Mouse (Mus musculus): ENCODE data around the gene Dgki. TPM values are rescaled to one million over a fixed set of nuclear protein-coding genes. Genes with fewer than 3 reads are reported as not detected.

Dgki gene
- polyA plus RNA-seq, 1 experiment from 2014 or later: 0.18 TPM

DNA sequence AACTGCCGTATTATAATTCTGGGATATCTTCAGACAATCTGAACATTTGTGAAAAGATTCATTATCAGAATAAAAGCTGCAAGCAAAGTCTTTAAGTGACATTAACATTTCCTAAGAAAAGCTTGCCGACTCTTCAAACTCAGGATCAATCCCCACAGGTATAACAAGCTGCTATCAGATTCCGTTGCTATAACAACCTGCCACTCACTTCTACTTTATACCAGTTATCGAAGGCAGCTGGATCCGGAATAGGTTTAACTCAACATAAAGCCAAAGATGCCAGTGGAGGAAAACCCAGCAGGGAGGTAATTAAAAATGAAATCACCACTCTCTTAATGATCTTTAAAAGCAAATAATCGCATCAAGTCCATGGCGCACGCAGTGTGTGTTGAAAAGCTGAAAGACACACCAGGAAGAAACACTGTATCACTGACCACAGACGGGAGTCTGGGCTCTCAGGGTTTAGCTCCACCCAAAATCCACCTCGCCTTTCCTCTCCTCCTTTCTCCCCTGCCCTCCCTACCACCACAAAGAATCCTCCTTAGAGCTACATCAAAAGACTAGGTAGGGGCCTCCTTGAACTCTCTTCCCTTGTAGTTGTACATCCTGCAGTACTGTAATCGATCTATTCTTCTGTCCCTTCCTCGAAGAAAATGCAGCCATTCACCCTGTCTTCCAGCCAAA, 128.7 kb downstream of the Dgki start:
- DNase-seq (ENCODE audit: low spot score) (no peak), ATAC-seq (replicated peaks; ENCODE audit: low FRiP score) (no peak)
- H3K9me3 ChIP-seq (ENCODE audit: control insufficient read depth, low read length): no peaks in the 10 kb centered on the region
- no peak overlapping the region for H3K9ac ChIP-seq (ENCODE audit: low read depth, low read length)
- H3K4me1 ChIP-seq (replicated peaks; ENCODE audit: control insufficient read depth, insufficient read depth, low read length): no peaks in the 10 kb centered on the region
- WGBS: 78% methylated on average over 12 of the region's 12 CpGs
- no peak overlapping the region for H3K4me2 ChIP-seq
- no peak overlapping the region for H3K27ac ChIP-seq (ENCODE audit: low read depth, low read length)
- no peaks in the 10 kb centered on the region for H3K36me3 ChIP-seq (ENCODE audit: control insufficient read depth, insufficient read depth, low read length)
- H3K27me3 ChIP-seq (replicated peaks; ENCODE audit: control insufficient read depth, insufficient read depth, low read length): no peaks in the 10 kb centered on the region
- no peak overlapping the region for H3K4me3 ChIP-seq (ENCODE audit: low read depth, low read length)

- Histone ChIP-seq H3K27me3 (replicated peaks; ENCODE audit: control insufficient read depth, insufficient read depth, low read length) (no peaks in the 10 kb centered on the region), H3K9ac (ENCODE audit: low read depth, low read length) (no peak overlapping the region), H3K36me3 (ENCODE audit: control insufficient read depth, insufficient read depth, low read length) (no peaks in the 10 kb centered on the region), H3K4me1 (replicated peaks; ENCODE audit: control insufficient read depth, insufficient read depth, low read length) (no peaks in the 10 kb centered on the region), H3K4me3 (ENCODE audit: low read depth, low read length) (no peak overlapping the region), H3K4me2 (no peak overlapping the region), H3K9me3 (ENCODE audit: control insufficient read depth, low read length) (no peaks in the 10 kb centered on the region), H3K27ac (ENCODE audit: low read depth, low read length) (no peak overlapping the region)
- 61% methylated on average over 3 of the region's 3 CpGs for WGBS
- ATAC-seq (replicated peaks; ENCODE audit: low FRiP score) (no peak), DNase-seq (ENCODE audit: low spot score) (no peak)
Observed at GRCm38 (mm10) chr6:37158880-37159279, 141.1 kb downstream of the Dgki start.

- WGBS: 92% methylated on average over 1 of the region's 1 CpGs
- H3K27ac ChIP-seq (ENCODE audit: low read depth, low read length): no peak overlapping the region
- no peak overlapping the region for H3K4me2 ChIP-seq
- H3K27me3 ChIP-seq (replicated peaks; ENCODE audit: control insufficient read depth, insufficient read depth, low read length): no peaks in the 10 kb centered on the region
- no peak overlapping the region for H3K4me3 ChIP-seq (ENCODE audit: low read depth, low read length)
- no peaks in the 10 kb centered on the region for H3K4me1 ChIP-seq (replicated peaks; ENCODE audit: control insufficient read depth, insufficient read depth, low read length)
- no peaks in the 10 kb centered on the region for H3K36me3 ChIP-seq (ENCODE audit: control insufficient read depth, insufficient read depth, low read length)
- DNase-seq (ENCODE audit: low spot score) (no peak), ATAC-seq (replicated peaks; ENCODE audit: low FRiP score) (no peak)
- no peaks in the 10 kb centered on the region for H3K9me3 ChIP-seq (ENCODE audit: control insufficient read depth, low read length)
- no peak overlapping the region for H3K9ac ChIP-seq (ENCODE audit: low read depth, low read length)
Observed at GRCm38 (mm10) chr6:37154051-37154450, 145.9 kb downstream of the Dgki start.

- no peak overlapping the region for H3K4me2 ChIP-seq
- no peaks in the 10 kb centered on the region for H3K36me3 ChIP-seq (ENCODE audit: control insufficient read depth, insufficient read depth, low read length)
- no peak overlapping the region for H3K4me3 ChIP-seq (ENCODE audit: low read depth, low read length)
- no peak overlapping the region for H3K9ac ChIP-seq (ENCODE audit: low read depth, low read length)
- no peaks in the 10 kb centered on the region for H3K9me3 ChIP-seq (ENCODE audit: control insufficient read depth, low read length)
- no peaks in the 10 kb centered on the region for H3K4me1 ChIP-seq (replicated peaks; ENCODE audit: control insufficient read depth, insufficient read depth, low read length)
- no peak for ATAC-seq (replicated peaks; ENCODE audit: low FRiP score)
- H3K27ac ChIP-seq (ENCODE audit: low read depth, low read length): no peak overlapping the region
- H3K27me3 ChIP-seq (replicated peaks; ENCODE audit: control insufficient read depth, insufficient read depth, low read length): no peaks in the 10 kb centered on the region
- no peak for DNase-seq (ENCODE audit: low spot score)
- WGBS: 64% methylated on average over 2 of the region's 2 CpGs
Observed at GRCm38 (mm10) chr6:37150483-37150882, 149.5 kb downstream of the Dgki start.

GRCm38 (mm10) chr6:37150038-37150437, 149.9 kb downstream of the Dgki start:
- no peak for ATAC-seq (replicated peaks; ENCODE audit: low FRiP score)
- Histone ChIP-seq H3K9ac (ENCODE audit: low read depth, low read length) (no peak overlapping the region), H3K4me1 (replicated peaks; ENCODE audit: control insufficient read depth, insufficient read depth, low read length) (no peaks in the 10 kb centered on the region), H3K27me3 (replicated peaks; ENCODE audit: control insufficient read depth, insufficient read depth, low read length) (no peaks in the 10 kb centered on the region), H3K4me3 (ENCODE audit: low read depth, low read length) (no peak overlapping the region), H3K36me3 (ENCODE audit: control insufficient read depth, insufficient read depth, low read length) (no peaks in the 10 kb centered on the region), H3K9me3 (ENCODE audit: control insufficient read depth, low read length) (no peaks in the 10 kb centered on the region), H3K4me2 (no peak overlapping the region), H3K27ac (ENCODE audit: low read depth, low read length) (no peak overlapping the region)
- 64% methylated on average over 4 of the region's 4 CpGs for WGBS
- no peak for DNase-seq (ENCODE audit: low spot score)

GRCm38 (mm10) chr6:37149196-37149595, 150.8 kb downstream of the Dgki start:
- no peak overlapping the region for H3K27ac ChIP-seq (ENCODE audit: low read depth, low read length)
- WGBS: 83% methylated on average over 6 of the region's 6 CpGs
- ATAC-seq (replicated peaks; ENCODE audit: low FRiP score) (no peak), DNase-seq (ENCODE audit: low spot score) (no peak)
- no peaks in the 10 kb centered on the region for H3K4me1 ChIP-seq (replicated peaks; ENCODE audit: control insufficient read depth, insufficient read depth, low read length)
- no peaks in the 10 kb centered on the region for H3K9me3 ChIP-seq (ENCODE audit: control insufficient read depth, low read length)
- no peak overlapping the region for H3K4me2 ChIP-seq
- H3K36me3 ChIP-seq (ENCODE audit: control insufficient read depth, insufficient read depth, low read length): no peaks in the 10 kb centered on the region
- no peak overlapping the region for H3K9ac ChIP-seq (ENCODE audit: low read depth, low read length)
- no peaks in the 10 kb centered on the region for H3K27me3 ChIP-seq (replicated peaks; ENCODE audit: control insufficient read depth, insufficient read depth, low read length)
- H3K4me3 ChIP-seq (ENCODE audit: low read depth, low read length): no peak overlapping the region

GRCm38 (mm10) chr6:37147431-37148022, 152.5 kb downstream of the Dgki start:
- ATAC-seq (replicated peaks; ENCODE audit: low FRiP score): no peak
- Histone ChIP-seq H3K9ac (ENCODE audit: low read depth, low read length) (no peak overlapping the region), H3K27me3 (replicated peaks; ENCODE audit: control insufficient read depth, insufficient read depth, low read length) (no peaks in the 10 kb centered on the region), H3K4me1 (replicated peaks; ENCODE audit: control insufficient read depth, insufficient read depth, low read length) (no peaks in the 10 kb centered on the region), H3K4me2 (no peak overlapping the region), H3K27ac (ENCODE audit: low read depth, low read length) (no peak overlapping the region), H3K9me3 (ENCODE audit: control insufficient read depth, low read length) (no peaks in the 10 kb centered on the region), H3K36me3 (ENCODE audit: control insufficient read depth, insufficient read depth, low read length) (no peaks in the 10 kb centered on the region), H3K4me3 (ENCODE audit: low read depth, low read length) (no peak overlapping the region)
- WGBS: 85% methylated on average over 4 of the region's 4 CpGs
- DNase-seq (ENCODE audit: low spot score): no peak

DNA sequence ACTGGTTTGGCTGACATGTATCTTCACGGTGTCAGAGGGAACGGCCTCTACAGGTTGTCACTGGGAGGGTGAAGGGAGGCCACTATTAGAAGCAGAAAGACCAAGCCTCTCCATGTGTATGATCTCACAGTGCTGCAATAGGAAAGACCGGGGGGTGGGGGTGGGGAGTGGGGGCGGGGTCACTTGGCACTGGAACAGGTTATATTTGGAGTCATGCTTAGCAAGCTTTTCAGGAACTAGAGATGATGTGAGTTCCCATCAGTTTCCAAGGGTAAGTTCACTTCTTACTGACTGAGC, 156.2 kb downstream of the Dgki start:
- WGBS: 49% methylated on average over 4 of the region's 4 CpGs
- ATAC-seq (replicated peaks; ENCODE audit: low FRiP score): no peak
- DNase-seq (ENCODE audit: low spot score): no peak
- Histone ChIP-seq H3K4me3 (ENCODE audit: low read depth, low read length) (no peak overlapping the region), H3K27me3 (replicated peaks; ENCODE audit: control insufficient read depth, insufficient read depth, low read length) (no peaks in the 10 kb centered on the region), H3K4me1 (replicated peaks; ENCODE audit: control insufficient read depth, insufficient read depth, low read length) (no peaks in the 10 kb centered on the region), H3K4me2 (no peak overlapping the region), H3K9me3 (ENCODE audit: control insufficient read depth, low read length) (no peaks in the 10 kb centered on the region), H3K27ac (ENCODE audit: low read depth, low read length) (no peak overlapping the region), H3K36me3 (ENCODE audit: control insufficient read depth, insufficient read depth, low read length) (no peaks in the 10 kb centered on the region), H3K9ac (ENCODE audit: low read depth, low read length) (no peak overlapping the region)
